In genomic region chr5:24393392-24393997, GRCm38 (mm10) we compare ENCODE assay signal across 8 mouse cellular contexts. TPM values are rescaled to one million over a fixed set of nuclear protein-coding genes. Genes with fewer than 3 reads are reported as not detected.
DNase-seq lines count a peak whose midpoint lies in the region; ATAC-seq lines count a peak whose summit lies in the region.

Abcb8 (plus strand) TSS chr5:24393663.

- H3K9me3 ChIP-seq in heart, embryonic 12.5 days (replicated peaks), result no peaks in the 10 kb centered on the region
- H3K9me3 ChIP-seq in kidney, embryonic 16.5 days (ENCODE audit: low read length), result no peaks in the 10 kb centered on the region

- peak within 1 kb of the TSS; percentile 79 for H3K27ac ChIP-seq in heart, embryonic 12.5 days (ENCODE audit: poor library complexity, severe bottlenecking)
- peak within 1 kb of the TSS; percentile 54 for H3K27ac ChIP-seq in kidney, embryonic 16.5 days (ENCODE audit: low read length)

- peak within 1 kb of the TSS; percentile 56 for H3K9ac ChIP-seq in heart, embryonic 12.5 days
- peak within 1 kb of the TSS; percentile 76 for H3K9ac ChIP-seq in kidney, embryonic 16.5 days (replicated peaks; ENCODE audit: low read length)

- H3K4me3 ChIP-seq in heart, embryonic 12.5 days, result peak within 1 kb of the TSS; percentile 54
- H3K4me3 ChIP-seq in kidney, embryonic 16.5 days (ENCODE audit: low read length), result peak within 1 kb of the TSS; percentile 58

- no peaks in the 10 kb centered on the region for H3K27me3 ChIP-seq in heart, embryonic 12.5 days (replicated peaks)
- peaks cover 3% of the 10 kb centered on the region; the same call in 1 of the 2 replicates for H3K27me3 ChIP-seq in kidney, embryonic 16.5 days (ENCODE audit: insufficient read depth, low read length)

- H3K4me2 ChIP-seq in heart, embryonic 12.5 days, result peak within 1 kb of the TSS; percentile 63
- H3K4me2 ChIP-seq in kidney, embryonic 16.5 days (replicated peaks; ENCODE audit: low read depth, low read length), result peak within 1 kb of the TSS; percentile 53

- DNase-seq in CD4-positive helper T cell, adult 2 months (ENCODE audit: low read depth, low spot score), result peak; percentile 88
- DNase-seq in brain, adult 2 months (ENCODE audit: low read depth, low spot score), result peak; percentile 93
- peak; percentile 84 for DNase-seq in liver
- DNase-seq in monocyte, adult 2 months (ENCODE audit: low read depth in 1 of 2, low spot score in 2 of 2), result peak; percentile 80
- DNase-seq in spleen, postnatal 14 days (ENCODE audit: low spot score in 2 of 2), result peak; percentile 55 to 83

- 21% methylated on average over 7 of the region's 7 CpGs for WGBS in heart, embryonic 12.5 days
- 23% methylated on average over 7 of the region's 7 CpGs for WGBS in kidney, embryonic 16.5 days

- ATAC-seq in erythroid progenitor cell, adult 5-6 weeks (replicated peaks; ENCODE audit: low FRiP score, poor library complexity, severe bottlenecking), result peak; percentile 66
- ATAC-seq in heart, embryonic 12.5 days (ENCODE audit: insufficient number of reproducible peaks, low FRiP score), result no peak
- no peak for ATAC-seq in kidney, embryonic 16.5 days (ENCODE audit: low FRiP score, low TSS enrichment)

- peaks cover 2% of the 10 kb centered on the region; the same call in 1 of the 2 replicates for H3K36me3 ChIP-seq in heart, embryonic 12.5 days
- H3K36me3 ChIP-seq in kidney, embryonic 16.5 days (ENCODE audit: insufficient read depth, low read length), result no peaks in the 10 kb centered on the region

- H3K4me1 ChIP-seq in heart, embryonic 12.5 days (replicated peaks), result peaks cover 27% of the 10 kb centered on the region
- H3K4me1 ChIP-seq in kidney, embryonic 16.5 days (ENCODE audit: insufficient read depth, low read length), result peaks cover 19% of the 10 kb centered on the region; the same call in 1 of the 2 replicates

RNA-seq across cellular contexts. Expression of gene Abcb8, which starts in this region (rescaled TPM):
- 11.9 TPM in 1 of 2 replicates, not detected in the other for total RNA-seq in erythroid progenitor cell, adult 5-6 weeks (2015; ENCODE audit: low replicate concordance)
- total RNA-seq in erythroid progenitor cell, adult 5-6 weeks (2017; ENCODE audit: low replicate concordance), result 1.7 and 8.0 TPM in 2 replicates
- 52.7 and 57.4 TPM in 2 replicates for polyA plus RNA-seq in heart, embryonic 12.5 days (2016; fragmentation: Nextera tagmentation; extraction: Ambion mirVana)
- 76.1 and 80.3 TPM in 2 replicates for polyA plus RNA-seq in kidney, embryonic 16.5 days (2015; fragmentation: Nextera tagmentation; extraction: Ambion mirVana)
